Mouse (Mus musculus) megakaryocyte-erythroid progenitor cell, adult 5-6 weeks (primary cell): ENCODE measurements around the gene Olfr1134. TPM values are rescaled to one million over a fixed set of nuclear protein-coding genes. Genes with fewer than 3 reads are reported as not detected.
"Not testable (repeated sequence)": the region's sequence is repeated elsewhere in the genome, so short reads cannot be mapped to it uniquely, and the experiment has no call there.

Source experiments
- ATAC-seq: replicated peaks from 2 replicates; pipeline ENCODE4 v1.8.0; 2016; ENCODE audit warnings: mild to moderate bottlenecking, inconsistent platforms; ENCODE audit not compliant: severe bottlenecking, poor library complexity, low FRiP score, low TSS enrichment
- total RNA-seq, 2 experiments: library from RNA; stranded (forward) in 1 of 2; stranded (reverse) in 1 of 2; fragments of 200-1000, 215-1000 nt in 1 of 2; fragments of >200 nt in 1 of 2; fragmentation: Nextera tagmentation in 1 of 2; gene quantifications; 2 replicates each; pipeline ENCODE4 v1.2.3; 2014 to 2017

Olfr1134 gene
- total RNA-seq (2014; fragmentation: Nextera tagmentation) (not detected in 2 replicates), total RNA-seq (2017) (not detected in 2 replicates)

DNA sequence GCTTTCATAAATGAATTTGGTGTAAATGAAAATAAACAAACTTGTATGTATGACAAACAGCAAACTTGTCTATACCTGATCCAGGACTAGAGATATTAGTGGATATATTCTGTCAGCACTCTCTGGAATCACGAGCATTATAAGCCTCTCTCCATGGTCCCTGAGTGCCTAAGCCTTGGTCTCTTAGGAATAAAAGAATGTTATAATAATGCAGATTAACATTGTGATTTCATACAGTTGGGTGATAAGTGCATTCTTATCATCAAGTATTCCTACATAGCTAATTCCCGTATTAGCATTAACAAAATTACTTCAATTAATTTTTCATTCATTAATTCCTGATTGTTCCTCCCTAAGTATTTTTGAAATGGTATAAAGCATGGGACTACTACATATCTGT is at the start of gene Olfr1134:
Olfr1134 (minus strand) TSS at position 101 of the 400 bp plus-strand sequence.
- no peak for ATAC-seq

DNA sequence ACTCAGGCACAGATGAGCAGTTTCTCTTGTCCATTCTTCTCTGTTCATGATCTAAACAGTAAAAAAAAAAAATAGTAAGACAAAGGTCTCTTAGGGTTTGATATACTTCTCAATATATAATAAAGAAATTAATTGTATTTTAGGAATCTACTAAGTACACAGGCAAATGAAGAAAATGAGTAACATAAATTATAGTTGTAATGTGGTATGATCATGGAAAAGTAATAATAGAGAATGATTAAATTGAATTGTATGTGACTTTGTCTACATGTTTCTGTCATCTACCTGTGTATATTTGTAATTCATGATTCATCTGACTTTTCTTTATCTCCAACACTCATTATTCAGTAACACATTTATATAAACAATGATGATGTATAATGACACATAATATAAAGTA is 35.6 kb upstream of the Olfr1134 start, which contains the start of gene Olfr1136:
Olfr1136 (minus strand) TSS at position 101 of the 400 bp plus-strand sequence.
- no peak for ATAC-seq

DNA sequence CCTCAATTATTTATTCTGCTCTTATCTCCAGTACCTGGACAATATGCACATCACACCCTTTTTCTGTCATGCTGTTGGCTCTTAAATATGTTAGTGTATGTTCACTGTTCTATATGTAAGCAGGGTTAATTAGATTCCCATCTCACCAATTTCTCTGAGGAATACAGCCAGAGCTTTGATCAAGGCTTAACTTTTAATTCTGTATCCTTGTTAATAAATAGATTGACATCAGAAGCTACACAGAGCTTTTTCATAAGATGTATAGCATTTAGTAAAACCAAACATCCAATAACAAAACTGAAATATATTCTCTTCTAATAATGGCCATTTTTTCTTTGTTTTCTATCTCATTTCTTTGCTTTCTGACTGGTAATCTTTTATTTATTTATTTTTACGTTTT is 15.3 kb upstream of the Olfr1134 start, which contains the start of gene Olfr1135:
Olfr1135 (minus strand) TSS at position 101 of the 400 bp plus-strand sequence.
- ATAC-seq, result no peak

DNA sequence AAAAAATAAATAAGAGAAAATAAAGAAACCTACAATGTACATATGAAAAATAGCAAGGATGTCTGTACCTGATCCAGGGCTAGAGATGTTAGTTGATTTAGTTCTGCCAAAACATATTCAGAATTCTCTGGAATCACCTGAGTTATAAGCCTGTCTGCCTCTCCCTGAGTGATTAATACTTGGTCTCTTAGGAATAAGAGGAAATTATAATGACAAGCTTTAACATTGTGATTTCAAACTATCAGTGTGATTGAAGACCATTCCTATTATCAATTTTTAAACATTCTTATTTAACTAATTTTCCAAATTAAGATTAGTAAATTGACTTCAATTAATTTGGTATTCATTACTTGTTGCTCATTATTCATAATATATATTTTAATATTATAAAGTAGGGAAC is 11.0 kb downstream of the Olfr1134 start, which contains the start of gene Olfr1133:
Olfr1133 (minus strand) TSS at position 101 of the 400 bp plus-strand sequence.
- ATAC-seq, result no peak

DNA sequence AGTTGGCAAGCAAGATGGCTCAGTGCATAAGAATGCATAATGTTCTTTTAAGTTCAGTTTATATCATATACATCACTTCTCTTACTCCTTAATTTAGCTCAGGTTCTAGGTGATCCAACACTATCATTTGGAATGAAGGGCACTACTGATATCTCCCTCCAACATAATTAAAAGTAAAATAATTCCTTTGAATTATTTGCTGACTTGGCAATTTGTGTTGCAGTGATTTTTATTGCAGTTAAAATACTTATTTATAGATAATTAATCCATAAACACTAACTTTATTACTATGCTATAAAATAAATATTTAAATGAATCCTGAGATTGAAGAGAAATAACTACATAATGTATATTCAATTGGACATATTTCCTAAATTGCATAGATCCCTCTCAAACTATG is 15.8 kb downstream of the Olfr1134 start:
- ATAC-seq, result no peak

DNA sequence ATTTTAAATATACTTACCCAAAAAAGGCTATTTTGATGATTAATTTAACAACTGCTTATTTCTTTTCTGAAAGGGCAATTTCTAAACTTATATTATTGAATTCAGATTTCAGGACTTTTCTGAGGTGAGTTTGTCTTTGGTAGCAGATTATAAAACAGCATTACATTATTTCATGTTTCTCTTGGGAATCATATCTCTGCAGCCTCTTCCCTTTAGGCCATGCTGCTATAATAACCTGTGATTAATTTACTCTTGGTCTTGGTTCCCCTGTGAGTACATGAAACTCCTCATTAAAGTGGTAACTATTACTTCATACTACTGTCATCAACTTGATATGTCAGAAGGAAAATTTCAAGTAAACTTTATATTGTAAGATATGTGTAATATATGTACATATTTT is 20.8 kb downstream of the Olfr1134 start, which contains the start of gene Olfr1132:
Olfr1132 (minus strand) TSS at position 101 of the 400 bp plus-strand sequence.
- no peak for ATAC-seq

DNA sequence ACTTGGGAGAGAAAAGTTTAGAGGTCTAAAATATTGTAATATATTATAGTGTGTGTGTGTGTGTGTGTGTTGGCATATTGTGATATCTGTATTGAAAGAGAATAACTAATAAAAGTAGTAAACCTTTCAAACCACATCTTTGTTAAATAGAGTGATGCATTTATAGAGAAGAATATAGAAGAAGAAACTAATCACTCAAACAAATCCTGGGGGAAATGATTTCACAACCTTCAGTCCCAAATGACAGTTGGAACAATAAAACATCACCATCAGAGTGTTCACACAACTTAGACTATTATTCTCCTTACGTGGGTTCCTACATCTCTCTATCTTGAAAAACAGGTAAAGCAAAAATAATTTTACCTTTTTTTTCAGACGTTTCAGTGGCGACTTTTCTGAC is 31.5 kb downstream of the Olfr1134 start, which contains the start of gene Olfr1131:
Olfr1131 (plus strand) TSS at position 301 of the 400 bp plus-strand sequence.
- ATAC-seq, result no peak

DNA sequence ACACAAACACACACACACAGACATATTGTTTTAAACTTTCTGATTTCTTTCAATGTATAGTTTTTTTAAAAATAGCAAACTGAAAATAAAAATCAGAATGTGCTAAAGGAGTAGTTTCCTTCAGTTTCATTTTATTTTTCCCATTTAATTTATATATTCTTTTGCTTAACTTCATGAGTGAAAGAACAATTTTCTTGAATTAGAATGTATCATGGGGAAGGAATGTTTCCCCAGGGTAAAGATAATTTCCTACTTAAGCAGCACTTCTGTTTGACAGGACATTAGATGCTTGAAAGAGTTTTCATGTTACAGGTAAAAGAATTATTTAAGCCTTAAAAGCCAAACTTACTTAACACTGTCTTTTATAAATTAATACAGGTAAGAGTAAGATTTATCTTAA is 52.3 kb downstream of the Olfr1134 start, which contains the start of gene Olfr1130:
Olfr1130 (plus strand) TSS at position 301 of the 400 bp plus-strand sequence.
- not testable (repeated sequence) for ATAC-seq

Other genes with a start within 250 kb of the Olfr1134 start
- gene Olfr1123, start 241.8 kb downstream of the Olfr1134 start, total RNA-seq (2014; fragmentation: Nextera tagmentation), result not detected in 2 replicates
- not detected in 2 replicates for gene Olfr1123, start 241.8 kb downstream of the Olfr1134 start, total RNA-seq (2017)
- not detected in 2 replicates for gene Olfr1124, start 228.2 kb downstream of the Olfr1134 start, total RNA-seq (2014; fragmentation: Nextera tagmentation)
- gene Olfr1124, start 228.2 kb downstream of the Olfr1134 start, total RNA-seq (2017), result not detected in 2 replicates
- gene Olfr1126, start 204.5 kb downstream of the Olfr1134 start, total RNA-seq (2014; fragmentation: Nextera tagmentation), result not detected in 2 replicates
- gene Olfr1126, start 204.5 kb downstream of the Olfr1134 start, total RNA-seq (2017), result not detected in 2 replicates
- not detected in 2 replicates for gene Pramel7, start 161.4 kb downstream of the Olfr1134 start, total RNA-seq (2014; fragmentation: Nextera tagmentation)
- not detected in 2 replicates for gene Pramel7, start 161.4 kb downstream of the Olfr1134 start, total RNA-seq (2017)
- not detected in 2 replicates for gene Pramel6, start 151.9 kb downstream of the Olfr1134 start, total RNA-seq (2014; fragmentation: Nextera tagmentation)
- gene Pramel6, start 151.9 kb downstream of the Olfr1134 start, total RNA-seq (2017), result not detected in 2 replicates
- gene Olfr153, start 126.7 kb downstream of the Olfr1134 start, total RNA-seq (2014; fragmentation: Nextera tagmentation), result not detected in 2 replicates
- gene Olfr153, start 126.7 kb downstream of the Olfr1134 start, total RNA-seq (2017), result not detected in 2 replicates
- not detected in 2 replicates for gene Olfr1128, start 112.9 kb downstream of the Olfr1134 start, total RNA-seq (2014; fragmentation: Nextera tagmentation)
- gene Olfr1128, start 112.9 kb downstream of the Olfr1134 start, total RNA-seq (2017), result not detected in 2 replicates
- not detected in 2 replicates for gene Olfr1129, start 84.6 kb downstream of the Olfr1134 start, total RNA-seq (2014; fragmentation: Nextera tagmentation)
- gene Olfr1129, start 84.6 kb downstream of the Olfr1134 start, total RNA-seq (2017), result not detected in 2 replicates
- gene Olfr1130, start 52.2 kb downstream of the Olfr1134 start, total RNA-seq (2014; fragmentation: Nextera tagmentation), result not detected in 2 replicates
- not detected in 2 replicates for gene Olfr1130, start 52.2 kb downstream of the Olfr1134 start, total RNA-seq (2017)
- not detected in 2 replicates for gene Olfr1131, start 31.4 kb downstream of the Olfr1134 start, total RNA-seq (2014; fragmentation: Nextera tagmentation)
- gene Olfr1131, start 31.4 kb downstream of the Olfr1134 start, total RNA-seq (2017), result not detected in 2 replicates
- gene Olfr1132, start 20.9 kb downstream of the Olfr1134 start, total RNA-seq (2014; fragmentation: Nextera tagmentation), result not detected in 2 replicates
- not detected in 2 replicates for gene Olfr1132, start 20.9 kb downstream of the Olfr1134 start, total RNA-seq (2017)
- gene Olfr1133, start 11.1 kb downstream of the Olfr1134 start, total RNA-seq (2014; fragmentation: Nextera tagmentation), result not detected in 2 replicates
- gene Olfr1133, start 11.1 kb downstream of the Olfr1134 start, total RNA-seq (2017), result not detected in 2 replicates
- not detected in 2 replicates for gene Olfr1135, start 15.2 kb upstream of the Olfr1134 start, total RNA-seq (2014; fragmentation: Nextera tagmentation)
- gene Olfr1135, start 15.2 kb upstream of the Olfr1134 start, total RNA-seq (2017), result not detected in 2 replicates
- gene Olfr1136, start 35.5 kb upstream of the Olfr1134 start, total RNA-seq (2014; fragmentation: Nextera tagmentation), result not detected in 2 replicates
- gene Olfr1136, start 35.5 kb upstream of the Olfr1134 start, total RNA-seq (2017), result not detected in 2 replicates
- not detected in 2 replicates for gene Olfr1137, start 54.7 kb upstream of the Olfr1134 start, total RNA-seq (2014; fragmentation: Nextera tagmentation)
- gene Olfr1137, start 54.7 kb upstream of the Olfr1134 start, total RNA-seq (2017), result not detected in 2 replicates
- gene Olfr1138, start 81.5 kb upstream of the Olfr1134 start, total RNA-seq (2014; fragmentation: Nextera tagmentation), result not detected in 2 replicates
- gene Olfr1138, start 81.5 kb upstream of the Olfr1134 start, total RNA-seq (2017), result not detected in 2 replicates
- gene Olfr1140, start 85.3 kb upstream of the Olfr1134 start, total RNA-seq (2014; fragmentation: Nextera tagmentation), result not detected in 2 replicates
- not detected in 2 replicates for gene Olfr1140, start 85.3 kb upstream of the Olfr1134 start, total RNA-seq (2017)
- not detected in 2 replicates for gene Olfr1141, start 95.5 kb upstream of the Olfr1134 start, total RNA-seq (2014; fragmentation: Nextera tagmentation)
- not detected in 2 replicates for gene Olfr1141, start 95.5 kb upstream of the Olfr1134 start, total RNA-seq (2017)
- not detected in 2 replicates for gene Olfr152, start 121.0 kb upstream of the Olfr1134 start, total RNA-seq (2014; fragmentation: Nextera tagmentation)
- gene Olfr152, start 121.0 kb upstream of the Olfr1134 start, total RNA-seq (2017), result not detected in 2 replicates
- not detected in 2 replicates for gene Olfr1143, start 142.1 kb upstream of the Olfr1134 start, total RNA-seq (2014; fragmentation: Nextera tagmentation)
- gene Olfr1143, start 142.1 kb upstream of the Olfr1134 start, total RNA-seq (2017), result not detected in 2 replicates
- not detected in 2 replicates for gene Olfr1145, start 151.4 kb upstream of the Olfr1134 start, total RNA-seq (2014; fragmentation: Nextera tagmentation)
- gene Olfr1145, start 151.4 kb upstream of the Olfr1134 start, total RNA-seq (2017), result not detected in 2 replicates
- gene Olfr1148, start 172.1 kb upstream of the Olfr1134 start, total RNA-seq (2014; fragmentation: Nextera tagmentation), result not detected in 2 replicates
- not detected in 2 replicates for gene Olfr1148, start 172.1 kb upstream of the Olfr1134 start, total RNA-seq (2017)
- not detected in 2 replicates for gene Olfr1150-ps1, start 185.5 kb upstream of the Olfr1134 start, total RNA-seq (2014; fragmentation: Nextera tagmentation)
- gene Olfr1150-ps1, start 185.5 kb upstream of the Olfr1134 start, total RNA-seq (2017), result not detected in 2 replicates
- gene Olfr1151, start 197.4 kb upstream of the Olfr1134 start, total RNA-seq (2014; fragmentation: Nextera tagmentation), result not detected in 2 replicates
- gene Olfr1151, start 197.4 kb upstream of the Olfr1134 start, total RNA-seq (2017), result not detected in 2 replicates
- not detected in 2 replicates for gene Olfr1152, start 208.0 kb upstream of the Olfr1134 start, total RNA-seq (2014; fragmentation: Nextera tagmentation)
- not detected in 2 replicates for gene Olfr1152, start 208.0 kb upstream of the Olfr1134 start, total RNA-seq (2017)
- not detected in 2 replicates for gene Olfr1153, start 236.5 kb upstream of the Olfr1134 start, total RNA-seq (2014; fragmentation: Nextera tagmentation)
- not detected in 2 replicates for gene Olfr1153, start 236.5 kb upstream of the Olfr1134 start, total RNA-seq (2017)
- gene Olfr1154, start 246.7 kb upstream of the Olfr1134 start, total RNA-seq (2014; fragmentation: Nextera tagmentation), result not detected in 2 replicates
- gene Olfr1154, start 246.7 kb upstream of the Olfr1134 start, total RNA-seq (2017), result not detected in 2 replicates